Mouse (Mus musculus): Measurements from ENCODE around the gene Scn5a.
A peak's percentile ranks its signal among the peaks of the same experiment; 100 is the strongest.

The Scn5a gene

GRCm38 (mm10) chr9:119498885-119499284, 79.9 kb downstream of the Scn5a start:
- DNase-seq = no peak

DNA sequence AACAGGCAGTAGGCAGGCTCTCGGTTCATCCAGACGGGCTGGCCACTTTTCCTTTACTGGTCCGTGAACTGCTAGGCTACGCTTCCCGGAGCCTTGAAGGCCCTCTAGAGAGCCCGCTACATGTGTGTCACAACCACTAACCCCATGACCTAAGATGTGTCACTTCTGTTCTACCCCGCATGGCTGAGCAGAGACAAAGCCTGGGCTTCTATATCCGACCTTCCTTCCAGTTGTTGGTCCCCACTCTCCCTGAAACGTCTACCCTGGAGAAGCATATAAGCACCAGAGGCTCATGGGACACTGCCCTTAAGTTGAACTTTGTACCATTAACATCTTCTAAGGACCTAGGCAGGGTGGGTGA, 80.6 kb downstream of the Scn5a start:
- DNase-seq = no peak

- DNase-seq = no peak
Observed at GRCm38 (mm10) chr9:119497546-119498246, 81.1 kb downstream of the Scn5a start.

DNA sequence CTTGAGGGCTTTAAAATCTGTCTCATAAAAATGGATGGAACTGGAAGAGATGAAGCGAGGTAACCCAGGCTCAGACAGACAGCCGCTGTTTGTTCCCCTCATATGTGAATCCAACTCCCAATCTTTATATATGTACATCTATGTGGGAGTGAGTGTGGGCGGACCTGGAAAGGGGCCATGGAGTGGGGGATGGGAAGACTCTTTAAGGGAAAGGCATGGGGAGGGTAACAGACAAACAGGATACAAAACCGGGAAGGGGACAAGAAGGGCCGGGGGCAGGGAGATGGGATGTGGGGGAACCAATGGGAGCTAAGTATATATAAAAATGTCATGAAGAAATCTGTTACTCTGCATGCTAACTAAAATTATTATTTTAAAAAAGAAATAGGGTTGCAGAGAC, 81.9 kb downstream of the Scn5a start:
- peak; percentile 60 for DNase-seq

DNA sequence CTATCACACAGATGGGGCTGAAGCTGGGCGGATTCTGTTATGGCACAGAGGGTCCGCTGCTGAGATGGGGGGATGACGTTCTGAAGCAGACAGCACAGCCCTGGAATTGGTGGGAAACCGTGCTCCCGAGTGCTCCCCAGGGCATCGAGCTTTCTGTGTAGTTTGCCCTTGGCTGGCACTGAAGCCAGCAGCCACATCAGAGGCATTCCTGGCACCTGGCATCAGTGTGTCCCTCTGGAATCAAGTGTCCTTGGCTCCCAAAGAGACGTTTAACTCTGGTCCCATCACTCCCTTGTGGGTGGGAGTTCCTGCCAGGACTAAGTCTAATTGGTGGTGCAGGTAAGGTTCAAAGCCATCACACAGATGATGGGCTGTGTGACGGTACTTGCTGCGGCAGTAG, 82.5 kb downstream of the Scn5a start:
- no peak for DNase-seq

- DNase-seq = no peak
Observed at GRCm38 (mm10) chr9:119484868-119485267, 93.9 kb downstream of the Scn5a start.

- DNase-seq = no peak
Observed at GRCm38 (mm10) chr9:119484420-119484819, 94.4 kb downstream of the Scn5a start.

DNA sequence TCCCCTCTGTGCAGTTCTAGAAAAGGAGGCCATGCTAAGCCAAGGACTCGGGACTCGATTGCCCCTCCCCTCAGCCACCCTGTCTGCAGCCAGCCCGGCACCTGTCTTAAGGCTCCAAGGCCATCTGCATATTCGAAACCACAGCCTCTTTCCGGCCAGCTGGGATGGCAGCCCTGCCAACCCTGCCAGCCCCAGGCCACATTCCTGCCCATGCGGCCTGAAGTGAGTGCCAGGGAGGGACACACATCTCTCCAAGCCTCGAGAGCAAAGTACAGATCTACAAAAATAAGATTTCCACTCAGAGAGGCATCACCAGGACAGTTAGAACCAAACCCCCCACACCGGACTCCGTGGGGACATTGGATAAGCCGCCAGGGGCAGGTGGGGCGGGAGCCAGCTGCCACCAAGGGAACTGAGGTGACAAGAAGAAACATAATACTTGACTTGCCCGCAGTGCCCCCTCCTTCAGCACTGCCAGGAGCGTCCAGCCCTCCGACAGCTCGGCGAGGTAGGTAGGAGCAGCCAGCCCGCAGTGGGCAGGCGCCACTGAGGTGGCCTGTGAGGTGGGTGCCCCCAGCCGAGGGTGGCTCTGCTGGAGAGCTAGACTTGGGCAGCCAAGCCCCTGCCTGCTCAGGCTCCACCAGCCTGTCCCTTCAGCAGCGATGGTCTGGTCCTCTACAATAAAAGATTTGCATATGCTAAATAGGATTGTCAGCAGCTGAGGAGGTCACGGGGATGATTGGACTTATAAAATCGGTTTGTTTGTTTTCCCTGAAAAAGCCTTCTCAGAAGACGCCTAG, 95.1 kb downstream of the Scn5a start:
- DNase-seq = no peak

- DNase-seq = no peak
Observed at GRCm38 (mm10) chr9:119481612-119482011, 97.2 kb downstream of the Scn5a start.

DNA sequence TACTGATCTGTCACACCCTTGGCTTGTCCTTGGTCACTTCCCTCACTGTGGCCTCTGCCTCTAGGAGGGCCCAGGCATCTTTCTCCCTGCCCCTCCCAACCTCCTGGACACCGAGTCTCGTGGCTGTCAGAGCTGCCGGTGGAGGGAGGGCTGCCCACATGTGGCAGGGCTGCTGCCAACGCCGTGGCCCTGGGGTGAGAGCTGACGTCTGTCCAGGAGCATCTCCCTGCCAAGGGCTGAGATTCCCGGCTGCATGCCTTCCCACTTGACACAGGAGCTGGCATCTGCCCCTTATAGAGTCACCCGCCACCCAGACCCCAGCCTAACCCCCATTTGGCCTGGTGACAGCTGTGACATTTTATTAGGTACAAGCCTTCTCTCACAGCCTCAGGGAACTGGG, 99.5 kb downstream of the Scn5a start:
- no peak for DNase-seq

DNA sequence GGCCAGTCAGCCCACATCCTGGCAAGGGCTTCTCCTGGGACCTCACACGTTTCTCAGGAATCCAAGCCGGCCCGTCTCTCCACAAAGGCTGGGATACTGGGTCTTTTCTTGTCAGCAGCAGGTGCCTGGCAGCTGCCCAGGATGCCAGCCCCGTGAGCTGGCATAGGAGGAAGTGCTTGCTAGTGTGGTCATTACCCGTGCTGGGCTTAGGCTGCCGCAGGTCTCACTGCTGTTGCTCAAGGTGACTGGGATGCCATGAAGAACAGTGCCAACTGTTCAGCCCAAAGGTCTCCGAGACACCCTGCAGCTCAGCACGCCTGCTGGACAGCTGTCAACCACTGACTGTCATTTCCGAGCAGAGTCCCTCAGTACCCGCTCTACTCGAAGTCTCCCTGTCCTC, 100.5 kb downstream of the Scn5a start:
- no peak for DNase-seq

DNA sequence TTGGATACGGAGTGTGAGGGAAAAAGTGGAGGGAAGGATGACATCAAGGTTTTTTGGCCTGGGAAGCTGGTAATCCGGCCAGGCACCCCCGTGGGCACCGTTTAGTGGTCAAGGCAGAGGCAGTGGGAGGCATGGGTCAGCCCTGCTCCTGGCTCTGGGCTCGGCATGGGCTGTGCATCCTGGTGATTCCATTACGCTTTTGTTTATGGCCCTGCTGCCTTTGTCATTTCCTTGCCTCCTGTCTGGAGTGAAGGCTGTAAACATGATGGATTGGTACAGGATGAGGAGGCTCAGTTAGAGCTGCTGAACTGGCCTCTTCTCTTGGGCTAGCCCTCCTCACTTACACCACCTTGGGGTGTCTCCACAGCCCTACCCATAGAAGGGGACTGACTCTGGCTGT, 101.1 kb downstream of the Scn5a start:
- DNase-seq = no peak

DNA sequence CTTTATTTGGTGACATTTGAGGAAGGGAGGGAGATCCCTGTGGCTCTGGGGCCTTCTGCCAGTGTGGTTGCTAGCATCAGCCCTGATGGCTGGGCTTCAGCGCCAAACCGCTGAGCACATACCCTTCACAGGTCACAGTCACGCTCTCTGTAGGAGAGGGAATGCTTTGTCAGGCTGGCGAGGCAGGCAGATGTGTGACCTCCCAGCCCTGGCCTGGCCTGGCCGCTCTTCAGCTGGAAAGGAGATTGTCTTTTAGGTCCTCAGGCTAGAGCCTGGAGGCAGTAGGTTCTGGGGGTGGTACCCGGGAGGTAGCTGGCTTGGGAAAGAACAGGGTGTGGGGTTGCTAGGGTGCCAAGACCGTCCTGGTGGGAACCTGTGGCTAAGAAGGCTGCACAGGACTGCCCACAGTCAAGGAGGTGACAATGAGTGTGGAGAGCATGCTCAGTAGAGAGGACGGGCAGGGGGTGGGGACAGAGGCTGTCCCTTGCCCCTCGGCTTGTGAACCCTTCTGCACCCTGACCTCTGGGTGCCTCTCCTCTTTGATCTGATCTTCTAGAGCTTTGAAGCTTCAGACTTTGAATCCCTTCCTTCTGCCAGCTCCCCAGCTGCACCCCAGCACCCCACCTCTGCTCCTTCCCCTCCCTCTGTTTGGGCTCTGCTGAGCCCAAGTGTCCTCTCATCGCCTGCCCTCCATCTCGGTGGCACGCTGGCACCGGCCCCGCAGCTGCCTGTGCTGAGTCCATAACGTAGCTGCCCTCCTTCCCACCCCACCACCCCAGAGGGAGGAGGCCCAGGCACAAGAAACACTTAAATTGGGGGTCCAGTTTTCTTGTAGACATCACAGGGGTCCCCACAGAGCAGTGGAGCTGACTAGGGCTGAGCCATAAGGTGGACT, 103.9 kb downstream of the Scn5a start:
- no peak for DNase-seq

DNA sequence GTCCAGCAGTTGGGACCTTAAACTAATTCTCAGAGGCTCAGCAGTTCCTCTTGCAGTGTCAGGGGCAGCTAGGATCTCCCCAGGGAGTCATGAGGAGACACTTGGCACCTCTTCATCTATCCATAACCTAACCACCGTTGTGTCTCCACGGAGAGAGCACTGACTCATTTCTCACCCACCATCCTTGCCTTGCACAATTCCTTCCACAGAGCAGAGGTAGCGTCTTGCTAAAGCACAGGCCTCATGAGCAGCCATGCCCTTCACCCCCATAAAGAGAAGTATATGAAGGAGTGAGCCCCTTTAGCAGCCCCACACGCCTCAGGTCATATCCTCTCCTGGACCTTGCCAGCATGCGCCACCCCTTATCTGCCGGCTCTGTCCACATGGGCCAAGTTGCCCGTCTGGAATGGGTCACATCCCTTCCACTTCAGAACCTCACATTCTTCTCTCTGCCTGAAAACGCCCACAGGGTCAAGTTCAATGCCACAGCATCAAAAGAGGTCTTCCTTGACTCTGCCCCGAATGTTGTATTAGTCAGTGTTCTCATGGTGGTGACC, 105.1 kb downstream of the Scn5a start:
- DNase-seq = no peak

DNA sequence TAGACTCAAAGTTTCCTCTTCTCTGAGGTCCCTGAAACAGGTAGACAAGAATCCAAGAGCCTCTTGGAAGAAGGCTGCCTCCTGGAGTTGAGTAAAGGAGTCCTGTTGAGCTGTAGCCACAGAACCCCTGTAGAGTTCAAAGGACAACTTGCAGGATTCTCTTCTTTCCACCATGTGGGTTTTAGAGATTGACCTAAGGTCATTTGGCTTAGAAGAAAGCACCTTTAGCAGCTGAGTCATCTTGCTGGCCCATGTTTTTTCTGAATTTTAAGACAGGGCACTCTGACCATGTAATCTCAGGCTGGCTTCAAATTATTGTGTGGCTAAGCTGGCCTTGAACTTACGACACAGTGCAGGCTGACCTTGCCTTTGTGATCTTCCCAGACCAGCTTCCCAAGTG, 105.8 kb downstream of the Scn5a start:
- no peak for DNase-seq

DNA sequence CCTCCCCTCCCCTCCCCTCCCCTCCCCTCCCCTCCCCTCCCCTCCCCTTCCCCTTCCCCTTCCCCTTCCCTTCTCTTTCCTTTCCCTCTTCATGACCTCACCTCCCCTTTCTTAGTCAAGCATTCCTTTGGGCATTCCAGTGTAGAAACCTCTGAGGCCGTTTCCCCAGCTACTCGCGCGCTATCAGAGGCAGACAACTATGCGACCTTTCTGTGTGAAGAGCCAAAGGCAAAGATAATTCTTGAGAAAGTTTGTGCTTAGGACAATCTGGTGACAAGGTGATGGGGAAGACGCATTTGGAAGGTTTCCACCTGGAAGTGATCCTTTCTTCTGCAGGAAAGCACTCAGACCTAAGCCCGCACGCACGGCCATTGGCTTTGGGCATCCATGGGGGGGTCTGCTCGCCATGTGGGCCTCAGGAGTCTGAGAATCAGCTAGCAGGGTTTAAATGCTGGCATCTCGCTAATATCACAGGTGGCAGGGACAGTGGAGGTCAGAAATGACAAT, 106.4 kb downstream of the Scn5a start:
- DNase-seq = no peak

GRCm38 (mm10) chr9:119469691-119470353, 109.0 kb downstream of the Scn5a start:
- no peak for DNase-seq

DNA sequence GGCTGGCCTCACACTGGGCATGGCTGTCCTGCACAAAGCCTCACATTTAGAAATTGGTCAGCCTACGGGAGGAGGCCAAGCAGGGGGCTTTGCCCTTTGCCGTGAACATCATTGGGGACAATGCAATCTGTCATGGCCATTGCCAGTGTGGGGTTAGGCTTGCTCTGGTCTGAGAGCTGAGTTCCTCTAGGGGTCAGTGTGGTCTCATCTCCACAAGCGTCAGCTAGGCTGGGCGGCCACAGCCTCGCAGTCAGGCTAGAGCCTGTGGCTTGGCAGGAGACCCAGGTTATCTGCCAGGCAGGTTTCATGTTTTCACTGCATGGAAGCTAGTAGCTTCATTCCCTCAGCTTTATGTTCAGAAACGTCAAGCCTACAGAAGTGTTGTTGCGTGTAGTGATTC, 113.2 kb downstream of the Scn5a start:
- DNase-seq = no peak

GRCm38 (mm10) chr9:119465056-119465455, 113.8 kb downstream of the Scn5a start:
- DNase-seq = no peak

- DNase-seq = peak; percentile 74
Observed at GRCm38 (mm10) chr9:119460410-119460809, 118.4 kb downstream of the Scn5a start.

DNA sequence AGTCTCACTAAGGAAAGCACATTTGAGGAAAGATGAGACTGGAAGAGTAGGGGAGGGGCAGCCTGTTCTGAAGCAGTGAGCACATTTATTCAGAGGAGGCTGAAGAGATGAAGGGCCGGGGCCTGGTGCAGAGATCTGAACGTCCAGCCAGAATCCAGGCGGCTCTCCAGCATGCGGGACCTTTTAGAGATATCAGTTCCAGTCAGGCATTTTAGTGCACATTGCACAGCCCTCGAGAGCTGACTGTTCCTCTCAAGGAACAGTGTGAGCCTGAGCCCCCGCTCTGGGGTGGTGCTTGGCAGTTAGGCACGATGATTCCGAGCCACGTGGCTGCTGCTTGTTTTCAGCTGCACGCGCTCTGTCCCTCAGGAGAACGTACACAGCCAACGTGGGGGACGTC, 121.7 kb downstream of the Scn5a start:
- no peak for DNase-seq

GRCm38 (mm10) chr9:119455967-119456366, 122.8 kb downstream of the Scn5a start:
- DNase-seq = no peak

All from right cerebral cortex, postnatal 4 days (tissue).